Mouse (Mus musculus) urinary bladder, postnatal 4 days (tissue): ENCODE measurements around the gene P4ha1.
"Not testable (repeated sequence)": the region's sequence is repeated elsewhere in the genome, so short reads cannot be mapped to it uniquely, and the experiment has no call there.

Experiments used
- DNase-seq, 2 experiments: peaks; one replicate each; pipeline ENCODE4 v3.0.0; 2021 to 2022; ENCODE audit warnings: low spot score in 2 of 2

Gene P4ha1

DNA sequence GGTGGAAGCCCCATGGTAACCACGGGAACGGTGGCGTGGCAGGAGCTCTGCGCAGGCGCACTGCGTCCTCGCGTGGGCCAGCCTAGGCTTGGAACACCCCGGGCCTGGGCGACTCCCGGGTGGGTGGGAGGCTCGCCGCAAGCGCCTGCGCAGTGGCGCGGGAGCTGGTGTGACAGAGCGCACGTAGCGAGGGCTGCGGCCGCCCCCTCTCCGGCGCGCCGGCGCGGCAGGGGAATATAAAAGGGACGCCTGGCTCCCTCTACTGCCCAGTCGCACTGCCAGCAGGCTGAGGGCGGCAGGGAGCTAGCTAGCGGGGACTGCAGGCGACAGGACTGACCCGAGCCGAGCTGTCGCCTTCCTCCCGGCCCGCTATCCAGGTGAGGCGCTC lies at the start of gene P4ha1:
TSS of gene P4ha1 (plus strand) at position 197 of the 388 bp plus-strand sequence.
- peak; percentile 99 to 100 for DNase-seq

DNA sequence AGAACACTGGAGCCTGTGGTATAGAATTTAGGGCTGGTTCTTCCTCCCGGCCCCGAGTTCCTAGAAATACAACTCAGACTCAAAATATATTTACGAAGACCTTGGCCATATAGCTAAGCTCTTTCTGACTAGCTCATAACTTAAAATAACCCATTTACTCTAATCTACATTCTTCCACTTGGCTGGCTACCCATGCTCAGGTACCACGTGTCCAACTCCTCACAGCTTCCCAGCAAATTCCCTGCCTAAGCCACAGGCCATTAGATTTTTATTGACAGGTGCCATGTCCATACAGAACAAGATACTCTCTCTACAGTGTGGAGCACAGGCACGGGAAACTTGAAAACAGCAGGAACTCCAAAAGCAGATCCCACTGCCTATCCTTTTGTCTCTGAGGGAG lies 47.4 kb upstream of the P4ha1 start:
- DNase-seq: no peak

DNA sequence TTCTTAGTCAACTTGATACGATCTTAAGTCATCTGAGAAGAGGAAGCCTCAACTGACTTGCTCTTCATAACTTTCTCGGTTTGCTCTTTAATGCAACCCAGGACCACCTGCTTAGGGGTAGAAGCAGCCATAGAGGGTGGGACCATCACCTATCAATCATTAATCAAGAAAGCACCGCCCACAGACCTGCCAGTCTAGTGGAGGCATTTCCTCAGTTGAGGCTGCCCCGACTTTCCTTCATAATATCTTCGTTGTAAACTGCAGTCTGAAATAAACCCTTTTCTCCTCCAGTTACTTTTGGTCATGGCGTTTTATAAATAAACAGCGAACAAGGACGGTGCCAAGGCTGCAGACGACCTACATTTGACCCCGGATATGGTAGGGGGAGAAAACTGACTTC lies 46.0 kb upstream of the P4ha1 start:
- no peak for DNase-seq

GRCm38 (mm10) chr10:59277729-59278475 lies 45.2 kb upstream of the P4ha1 start:
- DNase-seq: no peak

GRCm38 (mm10) chr10:59283164-59283563 lies 39.9 kb upstream of the P4ha1 start:
- DNase-seq: no peak

GRCm38 (mm10) chr10:59283749-59284148 lies 39.3 kb upstream of the P4ha1 start:
- no peak for DNase-seq

DNA sequence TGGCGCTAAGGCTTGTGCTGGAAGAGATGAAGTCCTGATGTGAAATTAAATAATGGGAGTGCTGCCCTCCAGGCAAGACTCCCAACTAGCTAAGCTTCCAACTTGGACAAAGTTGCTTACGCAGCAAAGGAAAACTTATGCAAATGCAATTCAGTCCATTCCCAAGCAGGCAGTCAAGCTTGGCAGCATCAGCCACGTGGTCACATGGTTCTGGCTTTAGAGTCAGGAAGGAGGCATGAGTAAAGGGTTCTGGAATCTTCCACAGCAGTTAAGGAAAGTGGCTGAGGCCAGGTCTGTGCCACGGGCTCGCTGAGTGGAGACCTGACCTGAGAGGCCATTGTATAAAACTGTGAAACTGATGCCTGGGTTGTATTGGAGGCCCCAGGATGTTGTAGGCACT lies 37.6 kb upstream of the P4ha1 start:
- DNase-seq: no peak

DNA sequence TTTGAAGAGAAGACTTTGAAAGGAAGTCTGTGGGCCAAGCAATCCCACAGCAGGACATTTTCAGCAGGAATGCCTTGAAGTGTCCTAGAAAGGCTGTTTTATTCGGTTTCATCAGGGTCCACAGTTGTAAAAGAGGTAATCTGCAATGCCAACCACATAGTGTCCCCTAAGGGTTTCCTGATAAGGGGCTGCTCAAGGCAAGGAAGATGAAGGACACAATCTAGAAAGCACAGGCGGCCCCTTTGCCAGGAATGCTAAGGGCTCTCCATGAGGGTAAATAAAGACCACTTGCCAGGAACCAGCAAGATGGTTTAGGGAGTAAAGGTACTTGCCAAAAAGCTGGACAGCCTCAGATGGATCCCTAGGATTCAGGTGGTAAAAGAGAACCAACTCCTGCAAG lies 35.8 kb upstream of the P4ha1 start:
- no peak for DNase-seq

DNA sequence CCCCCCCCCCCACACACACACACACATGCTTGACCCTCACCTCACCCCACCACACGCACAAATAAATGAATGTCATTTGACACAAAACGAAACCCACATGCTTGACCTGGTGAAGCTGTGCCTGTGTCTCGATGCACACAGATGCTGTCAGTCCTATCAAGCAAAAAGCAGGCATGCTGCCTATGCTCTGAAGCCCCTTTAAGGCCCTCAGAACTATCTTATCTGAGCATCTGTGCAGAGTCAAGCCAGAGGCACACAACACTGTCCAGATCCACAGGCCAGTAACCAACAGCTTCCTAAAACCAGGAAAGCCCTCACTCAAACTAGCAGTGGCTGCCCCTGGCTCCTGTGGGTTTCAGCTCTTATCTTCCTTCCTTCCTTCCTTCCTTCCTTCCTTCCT lies 35.4 kb upstream of the P4ha1 start:
- no peak for DNase-seq

DNA sequence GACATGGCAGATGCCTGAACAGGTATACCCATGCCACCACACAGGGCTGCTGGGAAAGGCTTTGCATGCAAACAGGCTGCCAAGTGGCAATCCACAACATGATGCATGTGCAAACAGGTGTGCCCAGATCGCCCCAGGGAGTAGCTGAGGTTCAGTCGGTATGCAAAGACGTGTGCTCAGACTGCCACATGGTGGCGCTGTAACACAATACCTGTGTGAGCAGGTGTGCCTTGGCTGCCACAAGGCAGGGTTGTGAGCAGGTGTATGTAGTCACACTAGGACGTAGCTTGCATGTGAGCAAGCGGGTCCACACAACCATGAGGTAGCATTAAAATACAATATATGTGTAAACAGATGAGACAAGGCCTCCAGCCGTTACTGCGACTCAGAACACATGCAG lies 34.0 kb upstream of the P4ha1 start:
- DNase-seq: no peak

DNA sequence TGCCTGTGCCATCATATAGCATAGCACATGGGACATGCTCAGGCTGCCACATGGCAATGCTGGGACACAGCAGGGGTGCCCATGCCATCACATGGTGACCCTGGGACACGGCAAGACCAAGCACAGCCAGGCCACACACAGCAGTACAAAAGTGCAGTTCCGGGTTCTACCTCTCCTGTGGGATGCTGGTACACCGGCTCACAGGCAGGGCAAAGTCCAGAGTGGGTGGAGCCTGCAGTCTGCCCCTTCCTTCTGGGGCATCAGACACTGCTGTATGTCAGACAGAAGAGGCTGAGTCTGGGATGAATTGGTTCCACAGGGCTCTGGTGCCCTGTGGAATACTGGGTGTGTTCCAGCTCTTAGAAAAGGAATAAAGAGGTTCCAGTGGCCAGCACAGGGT lies 31.6 kb upstream of the P4ha1 start:
- DNase-seq: no peak

GRCm38 (mm10) chr10:59292079-59292478 lies 31.0 kb upstream of the P4ha1 start:
- DNase-seq: no peak

- DNase-seq: peak; percentile 69 to 76
These were observed 30.5 kb upstream of the P4ha1 start for GRCm38 (mm10) chr10:59292558-59292957.

GRCm38 (mm10) chr10:59295241-59295811 lies 27.8 kb upstream of the P4ha1 start:
- DNase-seq: peak in 1 of 2 experiments; percentile 75

- DNase-seq: peak; percentile 71 to 81
These were observed 26.8 kb upstream of the P4ha1 start for GRCm38 (mm10) chr10:59296261-59296660.

DNA sequence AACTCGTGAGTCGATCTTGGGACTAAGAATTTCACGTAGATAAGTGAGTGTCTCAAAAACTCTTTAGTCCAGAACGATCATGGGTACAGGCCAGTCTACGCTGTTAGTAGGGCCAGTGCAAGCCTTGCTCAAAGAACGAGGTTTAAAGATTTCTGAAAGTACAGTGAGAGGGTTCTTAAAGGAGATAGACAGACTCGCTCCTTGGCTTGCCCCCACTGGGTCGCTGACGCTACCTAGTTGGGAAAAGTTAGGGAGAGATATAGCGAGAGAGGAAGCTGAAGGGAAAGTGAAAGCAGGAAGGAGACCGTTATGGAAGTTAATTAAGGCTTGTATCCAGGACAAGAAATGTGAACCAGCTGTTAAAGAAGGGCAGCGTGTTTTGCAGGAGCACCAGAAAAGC lies 20.4 kb upstream of the P4ha1 start:
- DNase-seq: not testable (repeated sequence)

DNA sequence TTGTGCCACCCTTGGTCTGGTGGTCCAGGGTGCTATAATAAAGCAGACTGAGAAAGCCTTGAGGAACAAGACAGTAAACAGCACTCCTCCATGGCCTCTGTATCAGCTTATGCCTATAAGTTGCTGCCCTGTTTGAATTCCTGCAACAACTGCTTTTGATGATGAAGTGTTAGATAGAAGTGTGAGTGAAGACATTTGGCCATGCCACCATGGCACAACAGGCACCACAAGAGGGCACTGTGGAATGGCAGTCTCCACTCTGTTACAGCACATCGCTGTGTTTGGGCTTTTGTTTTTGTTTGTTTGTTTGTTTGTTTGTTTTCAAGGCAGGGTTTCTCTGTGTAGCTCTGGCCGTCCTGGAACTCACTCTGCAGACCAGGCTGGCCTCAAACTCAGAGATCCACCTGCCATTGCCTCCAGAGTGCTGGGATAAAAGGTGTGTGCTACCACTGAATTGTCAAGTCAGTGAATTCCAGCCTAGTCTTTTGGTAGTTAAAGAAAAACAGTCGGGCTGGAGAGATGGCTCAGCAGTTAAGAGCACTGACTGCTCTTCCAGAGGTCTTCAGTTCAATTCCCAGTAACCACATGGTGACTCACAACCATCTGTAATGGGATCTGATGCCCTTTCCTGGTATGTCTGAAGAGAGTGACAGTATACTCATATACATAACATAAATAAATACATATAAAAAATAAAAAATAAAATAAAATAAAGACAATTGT lies 13.9 kb upstream of the P4ha1 start:
- no peak for DNase-seq

GRCm38 (mm10) chr10:59310124-59310523 lies 13.0 kb upstream of the P4ha1 start:
- no peak for DNase-seq

DNA sequence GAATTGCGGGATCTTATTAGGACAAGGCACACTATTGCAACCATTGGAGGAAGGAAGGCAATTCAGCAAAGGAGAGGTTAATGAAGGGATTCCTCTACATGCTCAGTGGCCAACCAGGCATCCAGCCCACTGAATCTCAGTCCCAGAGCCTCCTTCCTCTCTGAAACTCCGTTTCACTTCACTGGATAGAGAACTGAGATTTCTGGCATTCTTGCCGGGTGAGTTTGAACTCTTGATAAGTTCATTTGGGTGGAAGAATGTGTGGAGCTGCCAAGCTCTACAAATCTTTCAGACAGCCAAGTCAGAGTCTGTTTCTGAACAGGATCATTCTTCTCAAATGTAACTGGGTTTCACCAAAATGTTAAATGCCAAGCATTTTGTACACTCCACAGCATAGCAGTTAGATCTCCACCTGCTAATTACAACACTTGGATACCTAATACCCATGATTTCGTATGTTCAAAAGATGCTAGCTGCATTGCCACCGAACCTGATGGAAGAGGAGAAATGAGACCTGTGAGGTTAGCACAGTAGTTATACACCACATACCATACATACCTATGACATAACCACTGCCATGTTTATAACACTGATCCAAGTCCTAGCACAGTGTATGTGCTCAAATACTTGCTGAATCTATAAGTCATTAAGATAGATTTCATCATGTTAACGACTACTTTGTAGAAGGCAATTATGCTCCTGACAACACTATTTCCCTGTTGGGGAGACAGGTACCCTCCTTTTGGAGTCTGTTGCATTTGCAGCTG lies 12.2 kb upstream of the P4ha1 start:
- peak in 1 of 2 experiments; percentile 48 for DNase-seq

- DNase-seq: no peak
These were observed 11.2 kb upstream of the P4ha1 start for GRCm38 (mm10) chr10:59311881-59312280.

DNA sequence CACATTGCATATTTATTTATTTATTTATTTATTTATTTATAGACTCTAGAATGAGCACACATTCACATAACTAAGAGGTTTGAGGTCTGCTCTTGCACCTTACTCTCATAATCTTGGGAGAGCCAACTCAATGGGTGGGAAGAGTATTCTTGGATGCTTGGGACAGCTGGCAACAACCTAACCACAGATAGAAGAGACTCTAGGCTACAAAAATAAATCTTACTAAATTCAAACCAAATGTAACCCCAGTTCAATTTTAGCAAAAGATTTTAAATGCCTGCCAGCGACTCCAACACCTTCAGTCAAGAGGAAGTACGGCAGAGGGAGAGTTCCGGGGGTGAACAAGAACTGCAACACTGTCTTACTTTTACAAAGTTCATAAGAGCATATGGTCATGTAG lies 2.0 kb upstream of the P4ha1 start:
- no peak for DNase-seq

GRCm38 (mm10) chr10:59322271-59322670 lies 825 bp upstream of the P4ha1 start:
- DNase-seq: no peak
